Comparison of ENCODE assay signal across 13 mouse cellular contexts in genomic region chr6:88485378-88485777, GRCm38 (mm10). TPM values are rescaled to one million over a fixed set of nuclear protein-coding genes. Genes with fewer than 3 reads are reported as not detected.
DNase-seq lines count a peak whose midpoint lies in the region; ATAC-seq and TF ChIP-seq lines count a peak whose summit lies in the region.
"Had no signal": no experiment of that assay in that cellular context is flagged by ENCODE, and none has a peak within 500 bp of the region (broad histone marks: within the 10 kb centered on the region; RNA-seq: fewer than 3 reads in every experiment).

No protein-coding gene starts in this region.

- no peak overlapping the region for H3K9ac ChIP-seq in liver, embryonic 14.5 days (replicated peaks)
- H3K9ac ChIP-seq: hindbrain, embryonic 13.5 days; limb, embryonic 13.5 days had no signal

- H3K4me2 ChIP-seq in liver, embryonic 14.5 days (ENCODE audit: low read depth): no peak overlapping the region
- H3K4me2 ChIP-seq: hindbrain, embryonic 13.5 days; limb, embryonic 13.5 days had no signal

- WGBS in liver, embryonic 14.5 days (ENCODE audit: insufficient replicate concordance): 69% methylated on average over 6 of the region's 6 CpGs

- TF ChIP-seq EP300 in liver, embryonic 14.5 days (IDR thresholded peaks at IDR 0.05; ENCODE audit: low read depth): no peak

- no peaks in the 10 kb centered on the region for H3K27me3 ChIP-seq in liver, embryonic 14.5 days (ENCODE audit: control insufficient read depth, insufficient read depth, low read length)
- H3K27me3 ChIP-seq: hindbrain, embryonic 13.5 days; limb, embryonic 13.5 days had no signal

- DNase-seq in cerebellum, adult 9-10 months: peak; percentile 39
- no peak for DNase-seq in cerebellum, postnatal 36 days
- DNase-seq in kidney, postnatal 36 days: peak; percentile 42 to 47
- no peak for DNase-seq in kidney, postnatal 4 days
- DNase-seq in liver, embryonic 14.5 days (ENCODE audit: low read depth in 3 of 3, low spot score in 3 of 3): peak in 2 of 3 experiments; percentile 30 to 31
- peak; percentile 55 to 59 for DNase-seq in lung, postnatal 4 days
- no peak for DNase-seq in left cerebral cortex, adult 11 months (ENCODE audit: low spot score)
- DNase-seq in cerebellum, postnatal 25 days: no peak
- DNase-seq: kidney, adult 11 months; thymus, adult 2 months had no signal

- peaks cover 0 to 7% of the 10 kb centered on the region in 2 experiments; a peak in 2 of 4 replicates for H3K4me1 ChIP-seq in liver, embryonic 14.5 days (replicated peaks; ENCODE audit: control insufficient read depth in 2 of 2, insufficient read depth in 2 of 2, low read length in 1 of 2)
- H3K4me1 ChIP-seq: hindbrain, embryonic 13.5 days; limb, embryonic 13.5 days had no signal

- peak; percentile 63 for ATAC-seq in liver, embryonic 14.5 days (ENCODE audit: insufficient read depth)
- ATAC-seq: activated CD4-positive, CD25-positive, alpha-beta regulatory T cell, adult 4 months had no signal

- peaks cover 26% of the 10 kb centered on the region for H3K36me3 ChIP-seq in liver, embryonic 14.5 days (replicated peaks; ENCODE audit: control insufficient read depth, insufficient read depth, low read depth)

- TF ChIP-seq CTCF in liver, embryonic 14.5 days (IDR thresholded peaks at IDR 0.05; ENCODE audit: low read depth): no peak; the same call in 1 of the 2 replicates

- H3K4me3 ChIP-seq in liver, embryonic 14.5 days (ENCODE audit: insufficient read depth in 1 of 2, low read depth in 2 of 2, low read length in 2 of 2): no peak overlapping the region
- H3K4me3 ChIP-seq: hindbrain, embryonic 13.5 days; limb, embryonic 13.5 days had no signal

- H3K9me3 ChIP-seq in liver, embryonic 14.5 days (ENCODE audit: control insufficient read depth, low read length): no peaks in the 10 kb centered on the region
- H3K9me3 ChIP-seq: hindbrain, embryonic 13.5 days; limb, embryonic 13.5 days had no signal

- no peak overlapping the region for H3K27ac ChIP-seq in liver, embryonic 14.5 days
- H3K27ac ChIP-seq: hindbrain, embryonic 13.5 days; limb, embryonic 13.5 days had no signal

RNA-seq across cellular contexts. Expression of gene Ruvbl1, which starts 20.2 kb away (rescaled TPM):
- polyA plus RNA-seq in liver, embryonic 14.5 days (2012; rRNA removed): 33.8 and 49.1 TPM in 2 replicates
- 72.6 and 79.8 TPM in 2 replicates for polyA plus RNA-seq in liver, embryonic 14.5 days (2014; fragmentation: Nextera tagmentation; extraction: Ambion mirVana)

RNA-seq across cellular contexts. Expression of gene Sec61a1, which starts 33.3 kb away (rescaled TPM):
- polyA plus RNA-seq in liver, embryonic 14.5 days (2012; rRNA removed): 66.9 and 67.7 TPM in 2 replicates
- polyA plus RNA-seq in liver, embryonic 14.5 days (2014; fragmentation: Nextera tagmentation; extraction: Ambion mirVana): 86.9 and 90.0 TPM in 2 replicates

RNA-seq across cellular contexts. Expression of gene Eefsec, which starts 39.0 kb away (rescaled TPM):
- polyA plus RNA-seq in liver, embryonic 14.5 days (2012; rRNA removed): 9.1 and 9.7 TPM in 2 replicates
- polyA plus RNA-seq in liver, embryonic 14.5 days (2014; fragmentation: Nextera tagmentation; extraction: Ambion mirVana): 14.3 and 16.3 TPM in 2 replicates

Comparison
In these comparisons a context has a peak if more than half of its experiments do, and no peak if none do; other contexts are left out.
1. DNase-seq: peak in cerebellum, adult 9-10 months (single experiment), kidney, postnatal 36 days (2 of 2), liver, embryonic 14.5 days (2 of 3) and lung, postnatal 4 days (2 of 2); none in cerebellum, postnatal 36 days (0 of 2), kidney, postnatal 4 days (0 of 2), left cerebral cortex, adult 11 months (single experiment) and cerebellum, postnatal 25 days (0 of 2).